Mouse (Mus musculus): ENCODE data around the gene Olfr794.

Gene Olfr794

DNA sequence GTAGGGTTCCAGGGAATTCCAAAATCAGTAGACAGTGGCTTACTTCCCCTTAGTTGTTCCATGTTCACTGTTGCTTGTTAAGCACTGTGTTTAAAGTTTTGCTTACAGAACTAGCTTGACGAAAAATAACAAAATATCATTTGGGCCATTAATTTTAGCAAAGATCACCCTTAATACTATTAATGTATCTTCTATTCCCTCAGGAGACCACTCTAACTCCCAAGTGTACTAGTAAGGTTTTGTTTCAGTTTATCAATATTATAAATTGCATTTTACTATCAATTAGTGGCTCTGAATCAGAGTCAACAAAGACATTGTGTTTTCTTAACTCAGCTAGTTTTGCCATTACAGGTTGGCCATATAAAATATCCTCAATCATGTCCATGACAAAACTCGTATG is at the start of gene Olfr794:
Gene Olfr794 (plus strand): TSS at position 301 of the 400 bp plus-strand sequence.
- no peak for DNase-seq (ENCODE audit: low spot score)

DNA sequence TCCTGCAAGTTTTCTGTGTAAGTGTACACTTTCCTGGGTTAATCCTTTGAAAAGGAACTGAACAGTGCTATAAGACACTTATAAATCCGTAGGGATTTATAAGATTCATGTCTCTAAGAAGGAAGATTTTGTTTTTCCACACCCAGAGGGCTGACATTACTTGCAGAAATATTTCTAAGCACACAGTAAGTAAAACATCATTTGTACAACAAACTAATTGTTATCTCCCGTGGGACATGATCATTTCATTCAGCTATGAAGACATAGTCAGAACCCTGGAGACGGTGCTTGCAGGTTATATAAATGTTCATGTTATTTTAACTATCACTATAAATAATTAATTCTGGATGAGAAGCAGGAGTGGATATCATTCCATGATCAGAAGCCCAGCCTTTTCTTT is 46.0 kb upstream of the Olfr794 start, which contains the start of gene Olfr791:
Gene Olfr791 (plus strand): TSS at position 301 of the 400 bp plus-strand sequence.
- DNase-seq (ENCODE audit: low spot score): no peak

DNA sequence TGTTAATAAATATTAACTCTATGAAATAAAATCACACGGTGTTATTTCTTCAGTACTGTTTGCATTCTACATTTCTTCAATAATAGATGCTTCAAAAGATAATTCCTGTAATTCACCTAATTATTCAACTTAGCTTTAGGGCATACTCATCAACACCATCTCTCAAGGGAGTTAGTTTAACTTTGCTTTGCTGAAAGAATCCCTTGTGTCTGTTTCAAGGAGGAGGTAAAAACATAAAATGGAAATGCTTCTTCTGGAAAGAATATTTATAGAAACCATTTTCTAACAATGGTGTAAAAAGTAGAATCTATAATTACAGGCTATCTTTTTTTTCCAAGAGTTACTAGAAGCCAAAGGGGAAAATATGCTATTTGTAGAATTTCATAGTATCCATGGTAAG is 28.6 kb upstream of the Olfr794 start, which contains the start of gene Olfr792:
Gene Olfr792 (plus strand): TSS at position 301 of the 400 bp plus-strand sequence.
- no peak for DNase-seq (ENCODE audit: low spot score)

DNA sequence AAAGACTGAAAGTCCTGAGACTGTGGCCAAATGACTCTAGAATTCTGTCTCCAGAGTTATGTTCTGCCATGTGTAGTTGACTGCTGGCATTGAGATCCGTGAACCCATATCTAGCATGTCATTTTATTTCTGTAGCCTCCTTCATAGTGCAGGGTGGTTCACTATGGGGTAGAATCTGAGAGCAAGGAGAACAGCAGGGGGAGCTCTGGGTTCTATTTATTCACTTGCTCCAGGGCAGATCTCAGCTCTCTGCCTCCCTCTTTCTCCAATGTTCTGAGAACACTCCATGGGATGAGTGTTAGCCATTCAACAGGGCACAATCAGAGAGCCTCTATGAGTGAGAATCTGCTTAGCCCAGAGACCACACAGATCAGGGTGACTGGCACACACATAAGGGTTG is 18.1 kb upstream of the Olfr794 start:
- DNase-seq (ENCODE audit: low spot score): no peak

DNA sequence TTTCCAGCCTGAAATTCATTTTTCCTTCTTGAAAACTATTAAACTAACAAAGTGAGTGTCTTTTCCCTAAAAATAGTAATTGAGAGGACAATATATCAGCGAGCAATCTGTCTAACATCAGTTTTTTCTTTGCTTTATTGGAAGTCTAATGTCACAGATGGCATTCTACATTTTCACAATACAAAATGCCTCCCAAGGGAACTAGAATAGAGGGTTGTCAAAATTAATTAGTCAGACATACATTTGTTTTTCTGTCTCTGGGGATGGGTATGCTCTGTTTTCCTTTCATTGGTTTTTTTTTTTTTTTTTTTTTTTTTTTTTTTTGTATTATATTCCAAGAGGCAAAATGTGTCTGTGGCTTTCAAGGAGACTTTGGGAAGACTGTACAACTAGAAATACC is 9.6 kb downstream of the Olfr794 start:
- DNase-seq (ENCODE audit: low spot score): no peak

DNA sequence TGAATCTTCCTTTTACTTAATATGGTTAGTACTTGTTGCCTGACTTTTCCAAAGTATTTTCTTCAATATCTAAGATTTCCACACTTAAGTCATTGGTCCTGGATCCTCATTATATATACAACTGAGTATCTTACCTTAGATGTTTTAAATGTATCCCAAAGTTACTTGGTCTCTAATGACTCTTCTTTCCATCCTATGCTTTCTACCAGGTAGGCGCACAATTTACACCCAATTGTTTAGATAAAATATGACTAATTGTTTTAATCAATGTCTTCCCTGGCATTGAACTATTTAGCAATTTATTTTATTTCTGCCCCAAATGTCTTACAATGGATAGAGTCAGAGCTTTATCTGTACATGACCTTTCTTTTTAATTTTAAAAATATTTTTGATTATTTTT is 45.0 kb downstream of the Olfr794 start, which contains the start of gene Olfr796:
Gene Olfr796 (minus strand): TSS at position 101 of the 400 bp plus-strand sequence.
- no peak for DNase-seq (ENCODE audit: low spot score)

DNA sequence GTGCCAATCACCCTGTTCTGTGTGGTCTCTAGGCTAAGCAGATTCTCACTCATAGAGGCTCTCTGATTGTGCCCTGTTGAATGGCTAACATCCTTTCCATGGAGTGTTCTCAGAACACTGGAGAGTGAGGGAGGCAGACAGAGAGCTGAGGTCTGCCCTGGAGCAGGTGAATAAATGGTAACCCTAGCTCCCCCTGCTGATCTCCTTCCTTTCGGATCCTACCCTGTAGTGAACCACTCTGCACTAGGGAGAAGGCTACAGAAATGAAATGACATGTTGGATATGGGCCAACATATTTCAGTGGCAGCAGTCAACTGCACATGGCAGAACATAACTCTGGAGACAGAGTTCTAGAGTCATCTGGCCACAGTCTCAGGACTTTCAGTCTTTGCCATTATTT is 54.3 kb downstream of the Olfr794 start:
- no peak for DNase-seq (ENCODE audit: low spot score)

All from MN1 (cell line).